Mouse (Mus musculus): ENCODE results near the gene Gm7030.
"Not testable (repeated sequence)": the region's sequence is repeated elsewhere in the genome, so short reads cannot be mapped to it uniquely, and the experiment has no call there.

The Gm7030 gene

GRCm38 (mm10) chr17:36135421-36136231 is 6.4 kb upstream of the Gm7030 start:
- not testable (repeated sequence) for DNase-seq

- DNase-seq, result peak in 1 of 2 experiments; percentile 22
These were observed 2.5 kb upstream of the Gm7030 start for GRCm38 (mm10) chr17:36131516-36132265.

- not testable (repeated sequence) for DNase-seq
These were observed 700 bp downstream of the Gm7030 start for GRCm38 (mm10) chr17:36128525-36128924.

GRCm38 (mm10) chr17:36124111-36124510 is 5.1 kb downstream of the Gm7030 start:
- DNase-seq, result not testable (repeated sequence)

GRCm38 (mm10) chr17:36121352-36122020 is 7.7 kb downstream of the Gm7030 start, which contains the start of gene Gm19684:
Gm19684 (plus strand) TSS chr17:36121678.
- peak; percentile 52 to 79 for DNase-seq

- not testable (repeated sequence) for DNase-seq
These were observed 8.4 kb downstream of the Gm7030 start for GRCm38 (mm10) chr17:36120839-36121238.

GRCm38 (mm10) chr17:36116545-36116944 is 12.7 kb downstream of the Gm7030 start:
- not testable (repeated sequence) for DNase-seq

GRCm38 (mm10) chr17:36113979-36114593 is 15.1 kb downstream of the Gm7030 start:
- DNase-seq, result peak; percentile 35 to 65

- peak; percentile 35 to 36 for DNase-seq
These were observed 17.7 kb downstream of the Gm7030 start for GRCm38 (mm10) chr17:36111510-36111868.

GRCm38 (mm10) chr17:36110641-36111509 is 18.4 kb downstream of the Gm7030 start:
- DNase-seq, result peak in 1 of 2 experiments; percentile 44

GRCm38 (mm10) chr17:36110129-36110528 is 19.1 kb downstream of the Gm7030 start:
- DNase-seq, result not testable (repeated sequence)

- peak; percentile 62 to 79 for DNase-seq
These were observed 27.1 kb downstream of the Gm7030 start for GRCm38 (mm10) chr17:36102091-36102490.

- DNase-seq, result not testable (repeated sequence)
These were observed 29.6 kb downstream of the Gm7030 start for GRCm38 (mm10) chr17:36099603-36100002.

- no peak for DNase-seq
These were observed 35.3 kb downstream of the Gm7030 start for GRCm38 (mm10) chr17:36093936-36094335.

- DNase-seq, result not testable (repeated sequence)
These were observed 36.7 kb downstream of the Gm7030 start for GRCm38 (mm10) chr17:36092520-36092919.

GRCm38 (mm10) chr17:36091933-36092332 is 37.3 kb downstream of the Gm7030 start:
- DNase-seq, result not testable (repeated sequence)

- not testable (repeated sequence) for DNase-seq
These were observed 43.2 kb downstream of the Gm7030 start for GRCm38 (mm10) chr17:36085976-36086375.

GRCm38 (mm10) chr17:36083870-36084451 is 45.3 kb downstream of the Gm7030 start:
- peak; percentile 11 to 24 for DNase-seq

GRCm38 (mm10) chr17:36083266-36083869 is 45.9 kb downstream of the Gm7030 start:
- DNase-seq, result peak; percentile 70 to 85

- DNase-seq, result peak in 1 of 2 experiments; percentile 4
These were observed 46.5 kb downstream of the Gm7030 start for GRCm38 (mm10) chr17:36082519-36083232.
